Mouse (Mus musculus) ES-CJ7 (cell line): Measurements from ENCODE around the gene Dab2.
A peak's percentile ranks its signal among the peaks of the same experiment; 100 is the strongest.

Experiments
- DNase-seq: peaks from one replicate; pipeline ENCODE4 v3.0.0; 2011; ENCODE audit warnings: low read depth, low spot score

The Dab2 gene

DNA sequence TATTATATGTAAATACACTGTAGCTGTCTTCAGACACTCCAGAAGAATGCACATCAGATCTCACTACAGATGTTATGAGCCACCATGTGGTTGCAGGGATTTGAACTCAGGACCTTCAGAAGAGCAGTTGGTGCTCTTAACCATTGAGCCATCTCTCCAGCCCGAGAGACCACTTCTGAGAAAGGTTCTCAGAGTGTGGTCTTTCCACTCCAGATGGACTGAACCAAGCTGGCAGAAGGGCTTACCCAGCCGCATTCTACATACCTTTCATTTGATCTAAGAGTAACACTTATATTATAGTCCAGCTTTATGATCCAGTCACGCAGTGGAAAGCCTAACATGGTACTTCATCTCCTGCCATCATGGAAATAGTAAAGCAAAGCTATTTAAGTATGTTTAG is 92.3 kb downstream of the Dab2 start:
- DNase-seq = no peak

DNA sequence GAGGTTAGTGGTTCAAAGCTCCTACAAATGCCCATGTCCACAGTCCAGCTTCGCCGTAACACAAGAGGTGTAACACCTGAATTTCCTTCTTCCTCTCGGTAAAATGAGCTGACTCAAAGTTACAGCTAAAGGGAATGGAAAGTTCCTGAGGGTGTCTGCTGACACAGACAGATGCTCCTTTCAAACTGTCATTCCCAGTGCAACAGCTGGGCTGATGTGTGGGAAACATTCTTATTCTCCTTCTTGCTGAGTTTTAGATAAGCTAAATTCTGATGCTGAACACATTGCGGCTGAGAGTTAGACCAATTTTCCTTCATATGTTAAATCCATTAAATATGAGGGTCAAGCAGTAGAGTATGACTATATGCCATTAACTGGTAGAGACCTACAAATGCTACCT is 94.0 kb downstream of the Dab2 start:
- DNase-seq = no peak

DNA sequence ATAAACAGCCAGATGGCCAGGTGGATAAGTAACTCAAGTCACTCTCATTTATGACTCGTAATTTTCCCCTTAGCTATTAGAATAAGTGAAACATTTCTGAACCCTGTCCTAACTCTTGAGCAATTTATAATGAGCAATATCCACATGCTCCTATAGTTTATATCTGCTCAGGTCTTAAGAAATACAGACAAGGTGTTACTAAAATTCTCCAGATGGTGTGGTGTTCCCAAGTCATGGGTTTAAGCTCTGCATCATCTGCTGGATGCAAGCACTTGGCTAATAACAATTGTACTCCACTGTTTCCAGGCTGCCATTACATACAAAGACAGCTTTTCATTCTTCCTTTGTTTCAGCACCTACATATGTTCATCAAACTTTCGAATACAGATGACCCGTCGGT is 98.6 kb downstream of the Dab2 start:
- DNase-seq = no peak

DNA sequence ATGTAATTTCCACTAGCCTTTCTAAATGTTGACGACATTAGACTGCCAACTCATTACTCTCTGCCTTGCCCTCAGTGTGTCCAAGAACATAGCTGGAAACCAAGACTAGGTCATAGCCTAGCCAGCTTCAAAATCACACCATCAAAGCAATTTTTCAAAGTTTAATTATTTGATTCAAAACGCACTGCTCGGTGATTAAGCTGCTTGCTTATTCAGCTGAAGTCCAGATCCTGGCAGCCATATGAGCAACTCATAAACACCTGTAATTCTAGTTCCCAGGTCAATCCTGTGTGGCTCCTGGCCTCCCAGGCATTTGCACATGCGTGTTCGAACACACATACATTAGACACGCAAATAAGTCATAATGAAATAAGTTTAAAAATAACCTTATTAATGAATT is 99.3 kb downstream of the Dab2 start:
- no peak for DNase-seq

DNA sequence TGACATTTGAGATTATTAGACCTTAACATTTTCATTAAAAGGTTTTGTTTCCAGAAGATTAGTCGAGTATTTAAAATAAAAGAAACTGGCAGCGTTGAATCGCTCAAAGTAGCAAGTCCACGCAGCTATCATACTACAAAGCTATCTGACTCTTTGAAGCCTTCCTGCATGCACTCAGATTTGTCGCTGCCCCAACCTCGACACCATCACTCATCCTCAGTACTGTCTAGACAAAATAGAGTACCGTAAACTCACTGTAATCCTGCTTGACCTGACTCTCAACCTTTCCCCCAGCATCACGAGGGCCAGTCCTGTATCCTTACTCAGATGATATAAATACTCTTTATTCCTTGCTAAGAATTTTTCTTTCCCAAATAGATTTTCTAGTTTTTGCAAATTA is 100.5 kb downstream of the Dab2 start:
- DNase-seq = no peak

DNA sequence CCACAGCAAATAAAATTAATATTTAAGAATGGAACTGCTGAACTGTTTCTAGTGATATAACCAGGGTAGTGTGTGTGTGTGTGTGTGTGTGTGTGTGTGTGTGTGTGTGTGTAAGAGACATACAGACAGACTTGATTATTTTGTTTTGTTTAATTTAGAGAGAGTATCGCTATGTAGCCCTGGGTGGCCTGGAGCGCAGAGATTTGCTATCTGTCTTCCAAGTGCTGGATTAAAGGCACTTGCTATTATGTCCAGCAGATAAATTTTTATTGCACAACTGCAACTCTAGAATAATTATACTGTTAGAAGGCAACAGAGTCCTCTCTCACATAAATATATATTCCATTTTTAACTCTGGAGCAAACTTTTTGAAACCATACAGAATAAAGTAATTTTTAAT is 102.8 kb downstream of the Dab2 start:
- DNase-seq = no peak

DNA sequence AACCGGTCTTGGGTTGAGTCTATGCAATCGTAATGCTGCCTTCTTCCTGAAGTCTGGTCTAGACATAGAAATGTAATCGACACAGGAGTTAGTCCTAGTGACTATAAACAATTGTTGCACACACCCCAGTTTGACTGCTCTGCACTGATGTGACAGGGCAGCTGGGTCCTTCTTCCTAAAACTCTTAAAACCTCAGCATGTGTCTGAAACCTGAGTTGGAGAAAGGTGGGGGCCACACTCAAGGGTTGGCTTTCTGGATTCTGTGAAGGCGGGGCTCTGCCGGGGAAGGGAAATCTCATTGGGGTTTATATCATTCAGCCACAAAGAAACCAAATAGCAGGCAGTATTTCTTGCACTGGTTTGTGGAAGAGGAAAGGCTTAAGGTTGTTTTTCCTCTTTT is 104.6 kb downstream of the Dab2 start:
- DNase-seq = no peak

DNA sequence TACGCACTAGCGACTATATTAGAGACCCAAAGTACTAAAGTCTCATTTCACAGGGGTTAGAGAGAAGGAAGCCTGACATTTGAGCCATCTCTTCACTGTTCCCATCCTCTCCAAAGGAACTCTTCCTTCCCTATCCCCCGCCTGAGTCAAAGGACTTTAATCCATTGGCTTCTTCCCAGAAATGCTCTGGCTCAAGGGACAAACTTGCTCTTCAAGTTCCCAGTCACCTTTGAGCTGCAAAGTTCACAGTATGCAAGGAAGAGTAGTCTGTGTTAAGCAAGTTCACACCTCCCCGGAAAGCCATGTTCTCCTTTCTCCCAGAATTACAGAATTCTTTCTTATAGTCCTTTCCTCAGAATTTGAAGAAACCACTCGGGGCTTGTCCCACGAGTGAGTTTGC is 107.2 kb downstream of the Dab2 start:
- DNase-seq = no peak

DNA sequence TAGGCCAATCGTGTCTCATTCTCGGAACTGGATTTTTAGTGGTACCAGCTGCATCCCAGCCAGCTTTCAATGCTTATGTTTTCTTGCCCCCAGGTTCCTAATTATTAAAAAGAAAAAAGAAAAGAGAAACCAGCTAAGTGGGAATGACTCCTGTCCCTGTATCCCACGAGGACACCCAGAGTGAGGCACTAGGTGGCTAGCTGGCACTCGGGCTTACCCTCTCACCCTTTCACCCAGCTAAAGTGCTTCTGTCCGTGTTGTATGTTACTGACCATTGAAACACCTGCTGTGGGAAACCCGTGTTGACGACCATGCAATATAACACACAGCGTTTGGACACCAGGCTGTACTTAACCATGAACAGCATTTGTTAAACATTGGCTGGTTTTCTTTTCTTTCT is 109.4 kb downstream of the Dab2 start:
- no peak for DNase-seq

DNA sequence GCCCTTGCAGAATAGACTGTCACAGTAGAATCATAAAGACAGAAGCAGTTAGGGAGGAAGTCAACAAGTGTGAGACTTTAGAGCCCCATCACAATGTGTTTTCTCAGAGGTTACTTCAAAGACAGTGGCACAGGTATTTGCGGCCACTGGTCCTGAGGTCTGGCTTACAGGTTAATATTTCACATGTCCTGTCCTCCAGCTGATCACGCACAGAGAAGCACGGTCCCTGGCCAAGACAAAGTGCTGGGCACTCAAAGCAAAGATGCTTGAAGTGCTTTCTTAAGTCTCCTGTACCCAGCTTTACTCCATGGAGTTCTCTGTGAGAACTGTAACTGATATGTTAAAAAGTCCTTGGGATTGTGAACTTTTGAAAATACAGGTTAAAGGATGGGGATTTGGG is 110.6 kb downstream of the Dab2 start:
- no peak for DNase-seq

DNA sequence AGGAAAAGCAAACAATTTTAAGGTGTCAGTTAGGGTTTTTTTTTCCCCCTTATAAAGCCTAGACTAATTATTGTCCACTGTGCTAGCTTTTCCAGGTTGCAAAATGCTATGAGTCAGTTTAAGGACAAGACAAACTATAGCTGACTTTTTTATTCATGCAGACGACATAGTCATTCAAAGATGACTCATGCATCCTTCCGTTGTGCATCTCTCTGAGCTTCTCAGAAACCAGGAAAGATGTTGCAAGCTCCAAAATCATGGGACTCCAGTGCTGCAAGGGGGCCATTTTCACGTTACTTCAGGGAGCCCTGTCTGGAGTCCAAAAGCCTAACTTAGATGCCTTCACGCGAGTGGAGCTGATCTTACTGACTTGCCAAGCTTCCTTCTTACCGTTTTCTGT is 111.7 kb downstream of the Dab2 start:
- no peak for DNase-seq

DNA sequence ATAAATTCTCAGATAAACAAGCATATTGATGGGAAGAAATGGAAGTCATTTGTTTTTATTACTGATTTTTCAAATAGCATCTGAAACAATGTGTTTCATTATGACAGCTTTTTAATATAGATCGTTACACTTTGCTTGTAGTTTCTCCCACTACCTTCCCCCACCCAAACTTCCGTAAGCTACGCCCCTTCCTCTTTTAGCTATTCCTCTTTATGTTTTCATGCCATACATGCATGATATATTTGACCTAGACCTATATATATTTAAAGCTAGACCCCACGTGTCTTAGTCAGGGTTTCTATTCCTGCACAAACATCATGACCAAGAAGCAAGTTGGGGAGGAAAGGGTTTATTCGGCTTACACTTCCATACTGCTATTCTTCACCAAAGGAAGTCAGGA is 115.7 kb downstream of the Dab2 start:
- DNase-seq = no peak

DNA sequence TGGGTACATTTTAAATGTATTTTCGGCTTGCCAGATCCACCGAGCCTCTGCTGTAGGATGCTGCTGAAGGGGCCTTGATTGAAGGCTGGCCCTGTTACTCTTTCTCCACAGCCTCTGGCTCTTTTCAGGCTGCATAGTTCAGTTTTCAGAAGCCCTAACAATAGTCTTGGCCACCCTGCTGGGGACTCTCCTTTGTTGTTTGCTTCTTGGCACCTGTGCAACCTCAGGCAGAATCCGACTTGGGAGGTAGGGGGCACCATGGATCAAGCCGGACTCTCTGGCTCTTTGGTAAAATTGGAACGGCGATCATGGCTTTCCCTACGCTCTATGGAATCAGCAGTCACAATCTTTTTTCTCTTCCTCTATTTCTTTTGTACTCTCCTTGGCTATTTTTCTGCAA is 132.2 kb downstream of the Dab2 start:
- DNase-seq = peak; percentile 23

DNA sequence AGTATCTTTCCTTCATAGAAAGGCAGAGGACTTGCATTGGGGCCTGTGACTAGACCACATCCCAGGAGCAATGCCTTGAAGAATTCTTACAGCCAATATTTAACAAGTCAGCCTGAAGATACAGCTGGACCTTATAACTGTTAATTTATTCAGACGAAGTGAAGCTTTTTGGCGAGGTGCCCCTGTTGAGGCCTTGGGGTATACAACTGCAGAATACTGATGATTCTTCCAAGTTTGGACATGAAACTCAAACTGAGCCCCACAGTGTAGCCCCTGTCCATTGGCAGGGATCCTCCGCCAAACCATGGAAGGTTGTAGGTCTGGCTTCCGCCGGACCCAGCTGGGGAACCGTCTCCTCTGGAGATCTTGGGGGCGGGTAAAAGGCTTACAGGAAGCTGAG is 132.8 kb downstream of the Dab2 start:
- DNase-seq = no peak

DNA sequence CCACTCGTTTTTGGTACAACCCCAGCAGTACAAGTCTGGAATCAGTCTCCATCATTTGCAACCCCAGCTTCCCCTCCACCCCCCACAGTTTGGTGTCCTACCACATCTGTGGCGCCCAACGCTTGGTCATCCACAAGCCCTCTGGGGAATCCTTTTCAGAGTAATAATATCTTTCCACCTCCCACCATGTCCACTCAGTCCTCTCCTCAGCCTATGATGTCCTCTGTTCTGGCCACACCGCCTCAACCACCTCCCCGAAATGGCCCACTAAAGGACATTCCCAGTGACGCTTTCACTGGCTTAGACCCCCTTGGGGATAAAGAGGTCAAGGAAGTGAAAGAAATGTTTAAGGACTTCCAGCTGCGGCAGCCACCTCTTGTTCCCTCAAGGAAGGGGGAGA is 135.7 kb downstream of the Dab2 start:
- no peak for DNase-seq

DNA sequence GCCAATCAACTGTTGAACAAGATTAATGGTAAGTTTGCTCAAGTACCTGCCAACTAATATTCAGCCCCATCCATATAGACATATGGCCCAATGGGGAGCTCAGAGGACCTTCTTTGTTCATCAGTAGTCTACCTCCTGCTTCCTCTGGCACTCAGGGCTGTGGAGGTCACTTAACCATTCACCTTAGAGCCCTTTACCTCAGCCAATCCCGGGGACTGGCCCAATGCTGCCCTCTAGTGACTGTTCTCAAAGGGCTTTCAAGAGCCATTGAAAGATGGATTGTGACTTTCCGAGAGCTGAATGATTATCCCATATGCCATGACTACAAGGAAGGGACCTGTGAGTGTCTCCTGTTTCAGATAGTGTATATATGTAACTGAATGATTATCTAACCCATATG is 136.2 kb downstream of the Dab2 start:
- DNase-seq = peak; percentile 45

DNA sequence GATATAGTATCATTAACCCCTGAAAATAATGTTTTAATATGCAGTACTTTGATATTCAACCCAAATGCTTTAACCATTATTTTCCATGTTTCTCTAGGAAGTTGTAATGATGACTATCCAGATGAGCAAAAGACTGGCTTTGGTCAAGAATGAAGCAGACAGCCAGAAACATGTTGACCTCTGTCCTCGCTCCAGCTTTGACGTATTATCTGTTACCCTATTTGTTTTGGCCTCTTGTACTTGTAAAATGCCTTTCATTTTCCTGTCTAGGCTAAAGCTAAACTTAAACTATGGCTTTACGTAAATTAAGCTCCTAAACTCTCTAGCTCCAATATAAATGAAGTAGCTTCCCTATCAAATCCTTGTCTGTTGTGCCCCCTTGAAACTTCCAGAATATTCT is 139.1 kb downstream of the Dab2 start:
- DNase-seq = no peak

DNA sequence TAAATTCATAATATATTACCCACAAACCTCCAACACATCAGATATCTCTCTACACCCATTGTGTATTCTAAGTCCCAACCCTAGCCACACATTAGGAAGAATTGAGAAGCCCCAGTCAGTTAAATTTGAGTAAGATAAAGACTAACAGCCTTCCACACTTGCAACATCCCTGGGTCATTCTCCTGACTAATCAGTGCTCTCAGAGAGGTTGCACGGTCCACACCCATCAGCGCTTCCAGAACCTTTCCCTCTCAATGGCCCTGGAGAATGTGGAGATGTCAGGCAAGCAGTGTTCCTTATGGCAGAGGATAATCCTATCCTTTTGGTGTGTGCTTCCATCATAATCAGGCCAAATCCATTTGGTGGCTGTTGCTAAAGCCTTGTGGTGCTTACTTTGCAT is 144.9 kb downstream of the Dab2 start:
- DNase-seq = no peak

DNA sequence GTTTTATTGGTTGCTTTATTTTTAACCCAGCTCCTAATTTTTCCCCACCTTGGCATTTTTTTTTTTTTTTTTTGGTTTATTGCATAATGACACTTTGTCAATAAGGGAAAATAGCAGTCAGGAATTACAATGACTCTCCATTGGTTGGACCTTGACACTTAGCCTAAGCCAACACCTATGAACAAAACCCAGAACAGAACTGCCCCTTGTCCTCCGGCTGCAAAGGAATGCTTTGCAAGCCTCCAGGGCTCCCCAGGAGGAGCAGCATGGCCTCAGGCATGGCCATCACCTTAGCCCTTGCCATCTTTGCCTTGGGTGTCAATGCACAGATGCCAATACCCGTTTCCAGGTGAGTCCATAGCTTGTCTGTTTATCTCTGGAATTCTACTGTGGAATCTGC is 145.5 kb downstream of the Dab2 start, which contains the start of gene C9:
Gene C9, plus strand, starts transcription at position 193 of the 400 bp plus-strand sequence.
- no peak for DNase-seq

DNA sequence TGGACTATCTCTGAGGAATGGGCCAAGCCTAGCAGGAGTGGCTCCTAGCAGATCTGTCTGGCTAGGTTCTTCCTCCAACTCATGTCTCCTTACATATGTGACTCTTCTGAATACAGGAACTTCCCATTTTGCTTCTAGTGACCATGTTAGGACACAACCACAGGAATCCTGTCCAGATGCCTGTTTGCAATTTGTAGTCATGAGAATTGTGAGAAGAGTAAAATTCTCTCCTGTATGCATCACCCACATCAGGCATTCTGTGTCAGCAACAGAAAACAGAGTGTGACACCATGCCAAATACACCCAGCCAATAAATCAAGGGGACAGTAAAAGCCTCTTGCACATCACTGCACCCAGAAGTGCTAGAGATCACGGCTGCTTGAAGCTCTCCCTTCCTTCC is 146.6 kb downstream of the Dab2 start:
- DNase-seq = no peak

DNA sequence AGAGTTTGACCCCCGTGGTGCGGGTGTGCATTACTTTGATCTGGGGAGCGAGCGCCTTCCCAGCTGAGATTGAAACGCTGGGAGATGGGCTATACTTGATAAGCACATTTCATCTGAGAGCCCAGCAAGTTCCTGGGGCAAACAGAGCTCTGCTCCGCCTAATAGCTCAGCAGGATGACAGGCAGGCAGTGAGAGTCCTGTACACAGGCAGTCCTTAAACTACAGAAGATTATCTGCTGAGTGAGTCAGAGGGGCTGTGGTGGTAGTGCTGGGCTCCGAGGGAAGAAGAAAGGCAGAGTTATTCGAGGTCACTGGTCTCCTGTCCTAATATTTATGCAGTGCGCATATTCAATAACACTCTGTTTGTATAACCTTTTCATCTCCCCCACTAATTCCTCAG is 149.3 kb downstream of the Dab2 start:
- DNase-seq = no peak

DNA sequence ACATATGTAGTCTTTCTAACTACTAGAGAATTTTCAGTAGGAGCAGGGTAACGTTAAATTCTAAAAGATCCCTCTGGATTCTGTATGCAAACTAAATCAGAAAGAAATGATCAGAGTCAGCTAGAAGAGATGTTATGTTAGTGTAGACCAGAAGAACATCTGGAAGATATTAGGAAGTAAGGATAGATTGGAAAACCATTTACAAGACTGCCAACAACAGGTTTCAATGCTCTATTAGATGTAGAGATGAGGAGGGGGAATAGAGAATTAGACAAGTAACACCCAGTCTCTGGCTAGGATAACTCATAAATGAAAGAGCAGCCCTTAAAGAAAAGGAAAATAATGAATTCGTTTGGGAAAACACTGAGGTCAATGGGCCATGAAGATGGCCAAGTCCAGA is 154.9 kb downstream of the Dab2 start:
- DNase-seq = no peak

DNA sequence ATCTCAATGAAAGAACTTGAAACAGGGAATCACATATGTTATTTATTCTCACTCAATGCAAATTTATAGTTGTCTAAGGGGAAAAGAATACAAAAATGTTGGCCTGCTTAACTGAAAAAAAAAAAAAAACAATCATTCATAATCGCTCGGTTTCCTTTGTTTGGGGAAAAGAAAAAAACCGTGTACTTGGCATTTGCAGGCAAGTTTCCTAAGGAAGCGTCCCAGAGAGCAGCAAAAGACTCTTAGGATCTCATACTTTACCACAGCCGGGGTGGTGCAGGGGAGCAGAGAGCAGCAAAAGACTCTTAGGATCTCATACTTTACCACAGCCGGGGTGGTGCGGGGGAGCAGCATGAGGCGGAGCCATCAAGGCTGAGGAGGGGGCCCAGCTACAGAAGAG is 161.8 kb downstream of the Dab2 start:
- DNase-seq = no peak

DNA sequence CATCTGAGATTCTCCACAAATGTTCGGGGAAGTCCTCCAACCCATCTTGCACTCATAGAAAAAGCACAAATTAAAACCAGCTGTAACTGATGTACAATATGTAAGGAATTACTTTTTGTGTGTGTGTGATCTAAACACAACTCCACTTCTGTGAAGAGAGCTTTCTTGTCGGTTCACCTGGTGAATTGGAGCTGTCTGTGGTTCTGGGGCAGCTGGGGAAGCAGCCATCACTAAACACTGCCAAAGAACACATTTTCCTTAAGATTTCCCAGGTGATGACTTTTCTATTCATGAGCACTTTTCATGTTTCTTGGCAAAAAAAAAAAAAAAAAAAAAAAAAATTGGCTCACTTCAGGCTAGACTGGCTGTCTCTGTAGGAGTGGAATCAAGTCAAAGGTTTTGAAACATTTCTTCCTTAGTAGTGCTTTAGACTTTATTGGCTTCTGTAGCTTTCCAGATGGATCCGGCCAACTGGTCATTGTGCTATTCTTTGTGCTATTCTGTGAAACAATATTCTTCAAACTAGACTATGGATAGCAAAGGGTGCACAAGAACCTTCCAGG is 163.9 kb downstream of the Dab2 start:
- no peak for DNase-seq

DNA sequence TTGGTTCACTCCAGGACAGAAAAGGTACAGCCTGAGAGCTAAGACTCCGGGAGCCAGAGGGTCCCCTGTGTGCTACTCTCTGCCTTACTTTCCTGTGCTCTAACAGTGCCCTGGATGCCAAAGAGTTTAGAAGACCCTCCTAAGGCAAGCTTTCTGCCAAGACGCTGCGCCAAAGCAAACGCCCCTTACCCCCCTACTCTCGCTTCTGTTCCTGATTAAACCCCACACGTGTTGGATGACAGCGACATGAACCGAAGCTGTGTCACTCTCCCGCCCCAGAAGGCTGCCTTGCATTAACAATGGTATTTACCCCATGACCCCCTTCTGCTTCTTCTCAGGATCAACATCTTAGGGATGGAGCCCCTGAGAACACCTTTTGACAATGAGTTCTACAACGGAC is 167.4 kb downstream of the Dab2 start:
- DNase-seq = no peak
